Mouse (Mus musculus) frontal cortex, postnatal 25 days (tissue): Measurements from ENCODE around the gene Lyrm7.
A peak's percentile ranks its signal among the peaks of the same experiment; 100 is the strongest.

Source experiments
- DNase-seq, 2 experiments: peaks; one replicate each; pipeline ENCODE4 v3.0.0; 2022; ENCODE audit warnings: low spot score in 2 of 2

Lyrm7 gene

GRCm38 (mm10) chr11:54845470-54846442 lies 15.0 kb downstream of the Lyrm7 start:
- no peak for DNase-seq

- no peak for DNase-seq
These were observed 15.8 kb downstream of the Lyrm7 start for GRCm38 (mm10) chr11:54844959-54845358.

- no peak for DNase-seq
These were observed 16.3 kb downstream of the Lyrm7 start for GRCm38 (mm10) chr11:54844424-54844823.

- DNase-seq, result no peak
These were observed 19.8 kb downstream of the Lyrm7 start for GRCm38 (mm10) chr11:54840891-54841290.

GRCm38 (mm10) chr11:54839696-54840095 lies 21.0 kb downstream of the Lyrm7 start:
- DNase-seq, result no peak

DNA sequence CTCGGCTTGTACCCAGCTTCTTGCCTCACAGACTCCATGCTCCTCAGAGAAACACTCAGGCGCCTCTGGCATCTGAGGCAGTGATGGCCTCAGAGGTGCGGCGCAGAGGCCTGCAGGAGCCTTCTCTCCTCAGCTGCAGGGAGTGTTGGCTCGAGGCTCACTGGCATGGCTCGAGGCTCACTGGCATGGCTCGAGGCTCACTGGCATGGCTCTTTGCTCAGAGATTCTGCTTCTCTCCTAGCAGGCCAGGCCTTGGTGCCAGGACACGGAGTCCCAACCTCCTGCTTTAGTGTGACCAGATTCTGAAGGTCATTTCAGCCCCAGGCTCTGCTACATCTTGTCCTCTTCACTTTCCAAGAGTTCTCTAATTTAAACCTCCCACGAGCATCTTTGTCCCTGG lies 24.6 kb downstream of the Lyrm7 start:
- no peak for DNase-seq

- DNase-seq, result no peak
These were observed 26.1 kb downstream of the Lyrm7 start for GRCm38 (mm10) chr11:54834596-54834995.

DNA sequence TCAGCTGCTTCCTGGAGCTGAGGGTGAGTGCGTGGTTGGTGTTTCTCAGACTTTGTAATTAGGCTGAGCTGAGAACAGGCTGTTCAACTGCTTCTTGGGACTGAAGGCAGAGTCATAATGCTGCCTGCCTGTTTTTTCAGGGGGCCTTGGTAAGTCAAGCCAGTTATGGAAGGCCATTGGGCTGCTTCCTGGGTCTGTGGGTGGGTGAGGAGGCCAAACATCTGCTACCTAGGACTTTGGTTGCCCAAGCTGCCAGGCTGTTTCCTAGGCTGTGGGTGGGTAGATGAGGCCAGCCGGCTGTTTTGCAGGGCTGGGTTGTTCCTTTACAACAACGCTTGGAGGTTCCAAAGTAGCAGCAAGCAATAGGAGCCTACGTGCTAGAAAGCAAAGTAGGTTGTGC lies 26.9 kb downstream of the Lyrm7 start:
- peak; percentile 42 to 61 for DNase-seq

- DNase-seq, result no peak
These were observed 33.9 kb downstream of the Lyrm7 start for GRCm38 (mm10) chr11:54826819-54827218.

DNA sequence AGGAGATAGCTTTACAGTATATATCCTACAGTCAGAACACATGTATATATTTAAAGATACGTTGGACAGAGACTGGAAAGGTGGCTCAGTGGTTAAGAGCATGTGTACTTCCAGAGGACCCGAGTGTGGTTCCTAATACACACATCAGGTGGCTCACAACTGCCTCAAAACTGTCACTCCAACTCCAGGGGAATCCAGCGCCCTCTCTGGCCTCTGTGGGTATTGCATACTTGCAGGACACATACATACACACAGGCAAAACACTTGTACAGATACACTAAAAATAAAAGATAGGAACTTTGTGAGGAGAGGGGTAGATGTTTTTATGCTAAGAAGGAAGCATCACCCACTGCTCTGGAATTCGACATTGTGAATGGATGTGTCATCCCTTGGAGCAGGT lies 34.9 kb downstream of the Lyrm7 start:
- no peak for DNase-seq

DNA sequence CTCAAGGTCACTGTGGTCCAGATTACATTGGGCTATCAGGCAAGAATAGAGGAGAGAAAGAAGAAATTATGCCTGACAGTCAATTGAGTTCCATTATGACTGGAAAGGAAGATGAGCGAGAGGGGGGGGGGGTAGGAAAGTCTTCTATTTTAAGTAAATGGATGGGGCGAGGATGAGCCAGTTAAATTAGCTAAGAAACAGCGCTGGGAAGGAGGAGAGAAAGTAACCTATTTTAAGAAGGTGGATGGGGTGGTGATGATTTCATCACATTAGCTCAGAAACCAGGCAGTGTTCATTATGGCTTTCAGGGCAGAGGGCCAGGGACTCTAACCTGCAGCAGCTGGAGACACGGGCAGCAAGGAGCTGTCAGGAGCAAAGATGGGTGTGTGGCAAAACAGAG lies 37.2 kb downstream of the Lyrm7 start:
- peak in 1 of 2 experiments; percentile 24 for DNase-seq

DNA sequence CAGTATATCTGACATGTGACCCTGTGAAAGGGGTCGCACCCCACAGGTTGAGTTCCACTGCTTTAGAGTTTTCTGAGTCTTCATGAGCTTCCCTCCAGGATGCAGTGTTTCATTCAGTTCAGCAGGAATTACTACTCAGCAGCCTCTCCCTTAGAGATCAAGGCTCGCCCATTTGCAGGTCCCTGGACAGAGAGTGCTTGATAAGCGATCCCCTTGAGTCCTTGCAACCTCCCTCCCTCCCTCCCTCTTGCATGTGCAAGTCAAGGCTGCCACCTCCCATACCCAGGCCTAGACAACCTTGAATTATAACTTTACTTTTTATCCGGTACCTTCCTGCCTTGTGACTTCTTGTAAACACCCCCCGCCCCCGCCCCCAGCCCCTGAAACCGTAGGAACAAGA lies 41.2 kb downstream of the Lyrm7 start:
- no peak for DNase-seq

- no peak for DNase-seq
These were observed 43.3 kb downstream of the Lyrm7 start for GRCm38 (mm10) chr11:54817449-54817848.

GRCm38 (mm10) chr11:54815659-54816058 lies 45.1 kb downstream of the Lyrm7 start:
- no peak for DNase-seq

- DNase-seq, result no peak
These were observed 47.8 kb downstream of the Lyrm7 start for GRCm38 (mm10) chr11:54812812-54813516.

DNA sequence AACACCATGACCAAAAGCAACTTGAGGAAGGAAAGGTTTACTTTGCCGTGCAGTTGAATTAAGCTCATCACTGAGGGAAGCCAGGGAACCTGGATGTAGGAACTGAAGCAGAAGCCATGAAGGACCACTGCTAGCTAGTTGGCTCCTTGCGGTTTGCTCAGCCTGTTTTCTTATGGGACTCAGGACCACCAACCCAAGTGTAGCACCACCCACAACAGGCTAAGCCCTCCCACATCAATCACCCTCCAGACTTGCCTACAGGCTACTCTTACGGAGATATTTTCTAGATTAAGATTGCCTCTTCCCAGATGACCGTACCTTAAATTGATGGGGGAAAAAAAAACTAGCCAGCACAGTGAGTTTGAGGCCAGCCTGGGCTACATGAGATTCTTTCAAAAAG lies 48.4 kb downstream of the Lyrm7 start:
- DNase-seq, result no peak

DNA sequence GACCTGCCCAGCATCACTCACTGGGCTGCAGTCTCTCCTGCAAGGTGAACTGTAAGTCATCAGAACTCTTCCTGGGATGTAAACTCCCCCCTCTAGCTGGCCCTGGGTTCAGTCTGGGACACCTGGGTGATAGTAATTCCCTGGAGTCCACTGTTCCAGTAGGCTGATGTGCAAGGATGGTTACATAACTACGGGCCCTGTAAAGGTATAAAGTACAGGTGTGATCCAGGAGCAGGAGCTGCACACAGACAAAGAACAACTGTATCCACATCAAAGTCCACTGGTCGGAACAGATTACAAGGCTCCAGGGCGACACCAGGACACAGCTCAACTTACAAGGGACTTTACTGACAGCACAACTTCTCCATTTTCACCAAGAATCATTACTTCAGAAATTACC lies 49.7 kb downstream of the Lyrm7 start:
- no peak for DNase-seq

- DNase-seq, result no peak
These were observed 51.1 kb downstream of the Lyrm7 start for GRCm38 (mm10) chr11:54809582-54809981.

- DNase-seq, result no peak
These were observed 52.5 kb downstream of the Lyrm7 start for GRCm38 (mm10) chr11:54808177-54808576.

- DNase-seq, result no peak
These were observed 53.0 kb downstream of the Lyrm7 start for GRCm38 (mm10) chr11:54807669-54808068.

DNA sequence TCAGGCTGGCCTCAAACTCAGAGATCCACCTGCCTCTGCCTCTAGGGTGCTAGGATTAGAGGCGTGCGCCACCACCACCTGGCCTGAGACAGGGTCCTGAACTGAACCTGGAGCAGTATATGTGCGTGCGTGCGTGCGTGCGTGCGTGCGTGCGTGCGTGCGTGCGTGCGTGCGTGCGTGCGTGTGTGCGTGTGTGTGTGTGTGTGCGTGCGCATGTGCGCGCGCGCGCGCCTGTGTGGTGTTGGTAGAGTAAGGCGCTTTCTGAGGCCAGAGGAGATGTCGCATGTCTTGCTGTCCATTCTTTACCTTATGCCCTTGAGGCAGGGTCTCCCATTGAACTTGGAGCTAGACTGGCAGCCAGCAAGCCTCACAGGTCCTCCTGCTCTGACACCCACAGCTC lies 53.8 kb downstream of the Lyrm7 start:
- no peak for DNase-seq

- DNase-seq, result peak; percentile 58 to 67
These were observed 55.5 kb downstream of the Lyrm7 start for GRCm38 (mm10) chr11:54805196-54805595.

GRCm38 (mm10) chr11:54802621-54803020 lies 58.1 kb downstream of the Lyrm7 start:
- no peak for DNase-seq
